Mouse (Mus musculus): ENCODE results near the gene Mgea5.

Mgea5 gene

GRCm38 (mm10) chr19:45725677-45726277, 57.9 kb downstream of the Mgea5 start:
- no peak for DNase-seq

GRCm38 (mm10) chr19:45722188-45722587, 61.4 kb downstream of the Mgea5 start:
- no peak for DNase-seq

DNA sequence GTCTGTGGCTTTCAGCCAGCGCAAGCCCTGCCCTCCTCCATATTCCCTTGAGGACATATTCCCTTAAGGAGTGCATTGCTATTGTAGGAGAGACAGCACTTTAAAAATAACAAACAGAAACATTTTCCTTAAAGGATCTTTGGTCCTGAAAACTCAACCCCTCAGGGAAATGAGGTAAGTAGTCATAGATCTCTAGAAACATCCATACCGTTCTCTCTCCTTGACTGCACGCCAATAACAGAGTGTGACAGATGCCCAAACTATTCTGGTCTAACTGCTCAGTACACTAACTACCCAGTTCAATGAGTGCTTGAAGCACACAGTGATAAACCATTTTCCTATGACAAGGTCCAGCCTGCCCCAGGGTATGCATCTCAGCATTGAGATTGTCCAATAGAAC, 65.4 kb downstream of the Mgea5 start:
- DNase-seq = no peak

GRCm38 (mm10) chr19:45717493-45718220, 66.0 kb downstream of the Mgea5 start:
- peak; percentile 16 for DNase-seq

DNA sequence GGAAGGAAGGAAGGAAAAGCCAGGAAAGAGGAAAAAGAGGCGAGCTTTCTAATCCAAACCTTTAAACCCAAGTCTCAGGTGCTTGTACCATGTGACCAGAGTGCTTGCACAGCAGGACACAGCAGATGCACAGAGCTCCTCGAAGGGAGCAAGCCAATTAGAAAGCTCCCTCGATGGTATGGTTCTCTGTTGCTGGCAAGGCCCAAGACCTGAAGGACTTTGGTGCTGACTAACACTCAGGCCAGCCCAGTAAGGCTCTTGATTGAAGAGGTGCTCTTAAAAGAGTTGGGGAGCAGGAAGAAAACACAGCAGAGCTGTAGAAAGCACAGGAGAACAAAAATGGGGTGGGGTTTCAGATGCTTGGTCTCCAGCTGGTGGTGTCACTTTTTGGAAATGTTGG, 74.9 kb downstream of the Mgea5 start:
- no peak for DNase-seq

Measured in kidney, adult 9 months (tissue).